Mouse (Mus musculus) brain, adult 2 months (tissue): ENCODE data around the gene Olfr318.
"Not testable (repeated sequence)": the region's sequence is repeated elsewhere in the genome, so short reads cannot be mapped to it uniquely, and the experiment has no call there.

Experiments
- DNase-seq: peaks from one replicate; pipeline ENCODE4 v3.0.0; 2011; ENCODE audit warnings: low read depth, low spot score

Olfr318 gene

DNA sequence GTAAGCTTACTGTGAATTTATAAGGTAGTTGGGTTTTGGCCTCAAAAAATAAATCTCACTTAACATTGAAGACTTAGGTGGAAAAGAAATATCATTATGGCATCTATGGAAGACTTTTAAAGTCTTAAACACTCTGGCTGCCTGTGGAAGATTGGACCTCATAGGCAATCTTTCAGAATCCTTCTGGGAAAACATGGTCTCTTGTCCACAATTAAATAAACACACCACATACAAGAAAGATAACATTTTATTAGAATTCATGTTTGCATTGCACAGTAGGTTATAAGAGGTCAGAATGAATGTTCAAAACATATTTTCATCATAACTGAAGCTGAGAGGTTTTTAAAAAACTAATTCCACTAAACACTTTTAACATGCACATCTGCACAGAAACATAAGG lies at the start of gene Olfr318:
Olfr318 (minus strand) TSS at position 101 of the 400 bp plus-strand sequence.
- no peak for DNase-seq

GRCm38 (mm10) chr11:58772888-58773287 lies 49.1 kb upstream of the Olfr318 start, which contains the start of gene Olfr315:
Gene Olfr315 (plus strand): TSS chr11:58773188.
- DNase-seq = no peak

- DNase-seq = no peak
Observed at GRCm38 (mm10) chr11:58752434-58752833, 28.6 kb upstream of the Olfr318 start, which contains the start of gene Olfr316. Gene Olfr316 (plus strand): TSS chr11:58752734.

- DNase-seq = peak; percentile 58
Observed at GRCm38 (mm10) chr11:58751096-58751495, 27.3 kb upstream of the Olfr318 start.

- no peak for DNase-seq
Observed at GRCm38 (mm10) chr11:58738792-58739262, 15.0 kb upstream of the Olfr318 start, which contains the start of gene Olfr317. Gene Olfr317 (minus strand): TSS chr11:58739212.

DNA sequence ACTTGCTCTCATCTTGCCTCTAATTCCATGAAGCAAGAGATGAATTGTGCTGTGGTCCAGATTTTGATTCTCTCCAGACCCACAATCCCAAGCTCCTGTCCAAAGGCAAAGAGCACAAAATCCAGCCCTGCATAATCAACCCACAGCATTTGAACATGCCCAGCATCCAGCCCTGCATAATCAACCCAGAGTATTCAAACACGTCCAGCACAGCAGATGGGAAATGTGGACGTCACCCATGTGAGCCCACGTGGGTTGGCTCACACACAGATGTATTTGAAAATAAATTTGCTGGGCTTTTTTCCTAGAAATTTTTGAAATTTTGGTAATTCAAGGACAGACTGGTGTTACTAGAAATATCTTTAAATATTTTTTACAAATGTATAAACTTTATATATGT lies 9.6 kb upstream of the Olfr318 start:
- peak; percentile 68 for DNase-seq

DNA sequence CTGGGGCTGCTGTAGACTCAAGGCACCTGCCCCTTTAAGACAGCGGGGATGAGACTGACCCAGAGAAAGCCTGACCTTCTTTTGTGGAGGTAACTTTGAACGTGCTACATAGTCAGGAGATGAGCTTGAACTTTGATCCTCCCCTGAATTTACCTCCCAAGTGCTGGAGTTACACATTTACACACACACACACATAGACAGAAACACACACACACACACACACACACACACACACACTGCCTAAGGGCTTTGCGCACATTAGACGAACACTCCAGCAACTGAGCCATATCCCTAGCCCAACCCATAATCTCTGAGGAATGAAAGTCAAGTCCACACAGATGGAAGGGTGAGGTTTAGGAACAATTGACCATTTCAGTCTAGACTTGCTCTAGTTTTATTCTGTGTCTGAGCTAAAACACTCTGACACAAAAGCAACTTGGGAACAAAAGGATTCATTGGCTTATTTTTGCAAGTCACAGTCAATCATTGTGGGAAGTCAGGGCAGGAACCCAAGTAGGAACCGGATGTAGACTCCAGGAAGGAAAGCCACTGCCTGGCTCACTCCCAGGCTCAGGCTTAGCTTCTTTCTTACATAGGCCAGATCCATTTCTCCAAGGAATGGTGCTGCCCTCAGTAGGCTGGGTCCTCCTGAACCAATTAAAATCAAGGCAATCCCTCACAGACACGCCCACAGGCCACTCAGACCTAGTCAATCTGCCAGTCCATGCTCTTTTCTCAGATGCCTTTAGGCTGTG lies 4.3 kb upstream of the Olfr318 start:
- not testable (repeated sequence) for DNase-seq

DNA sequence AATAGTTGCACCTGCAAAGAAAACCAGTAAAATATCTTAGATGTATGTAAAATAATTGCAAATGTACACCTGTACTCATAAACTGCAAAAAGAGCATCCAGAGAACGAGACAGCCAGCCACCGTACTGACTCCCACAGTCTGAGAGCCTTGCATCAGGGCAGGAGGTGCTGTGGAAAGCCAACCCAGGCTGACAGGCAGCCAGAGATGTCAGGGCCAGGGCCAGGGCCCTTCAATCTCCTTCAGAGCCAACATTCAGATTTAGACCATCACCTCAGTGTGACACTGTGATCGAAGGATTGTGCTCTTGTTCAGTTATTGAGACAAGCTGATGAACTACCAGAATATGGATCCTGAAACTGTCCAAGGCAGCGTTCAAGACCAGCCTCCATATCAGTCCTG lies 4.1 kb downstream of the Olfr318 start:
- no peak for DNase-seq

- DNase-seq = not testable (repeated sequence)
Observed at GRCm38 (mm10) chr11:58717723-58718122, 6.1 kb downstream of the Olfr318 start.

DNA sequence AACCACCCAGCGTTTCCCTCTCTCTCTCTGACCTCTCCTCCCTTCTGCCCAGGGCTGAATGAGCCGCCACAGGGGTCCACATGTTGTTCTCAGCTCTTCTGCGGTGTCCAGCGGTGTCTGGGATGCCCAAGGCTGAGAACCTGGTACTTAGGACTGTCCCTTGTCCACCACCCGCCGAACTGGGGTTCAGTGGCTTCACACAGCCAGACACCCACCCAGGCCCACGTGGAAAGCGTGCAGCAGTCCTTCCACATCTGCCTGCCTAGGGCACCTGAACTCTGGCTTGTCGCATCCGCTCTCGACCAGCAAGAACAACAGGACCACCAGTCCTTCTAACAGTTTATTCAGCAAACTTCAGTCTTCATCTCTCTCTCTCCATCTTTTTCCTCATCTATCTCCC lies 14.7 kb downstream of the Olfr318 start:
- no peak for DNase-seq

GRCm38 (mm10) chr11:58698862-58699261 lies 25.0 kb downstream of the Olfr318 start, which contains the start of gene Olfr319:
Gene Olfr319 (plus strand): TSS chr11:58699162.
- DNase-seq = no peak

- no peak for DNase-seq
Observed at GRCm38 (mm10) chr11:58680799-58681198, 43.0 kb downstream of the Olfr318 start, which contains the start of gene Olfr320. Gene Olfr320 (plus strand): TSS chr11:58681099.

DNA sequence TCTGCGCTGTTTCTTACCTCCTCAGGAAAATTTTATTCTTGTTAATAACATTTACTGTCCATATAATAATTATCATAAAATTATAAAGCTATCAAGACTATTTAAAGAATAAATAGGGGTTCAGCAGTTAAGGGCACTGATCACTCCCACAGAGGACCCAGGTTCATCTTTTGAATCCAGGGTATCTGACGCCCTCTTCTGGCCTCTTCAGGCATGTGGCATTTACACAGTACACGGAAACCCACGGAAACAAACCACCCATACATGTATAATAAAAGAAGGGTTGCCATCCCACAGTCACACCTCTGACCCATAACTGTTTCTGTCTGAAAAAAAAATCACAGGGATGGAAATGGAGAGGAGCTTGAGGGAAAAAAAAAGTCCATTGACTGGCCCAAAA lies 52.0 kb downstream of the Olfr318 start:
- DNase-seq = no peak

DNA sequence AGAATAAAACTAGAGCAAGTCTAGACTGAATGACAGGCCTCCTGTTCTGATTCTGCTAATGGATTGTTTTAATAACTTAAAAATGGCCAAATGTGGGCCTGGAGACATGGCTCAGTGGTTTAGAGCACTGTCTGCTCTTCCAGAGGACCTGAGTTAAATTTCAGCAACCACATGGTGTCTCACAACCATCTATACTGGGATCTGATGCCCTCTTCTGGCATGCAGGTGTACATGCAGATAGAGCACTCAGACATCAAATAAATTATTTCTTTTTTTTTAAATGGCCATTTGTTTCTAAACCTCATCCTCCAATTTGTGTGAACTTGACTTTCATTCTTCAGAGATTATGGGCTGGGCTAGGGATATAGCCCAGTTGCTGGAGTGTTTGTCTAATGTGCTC lies 54.6 kb downstream of the Olfr318 start:
- DNase-seq = no peak
